Mouse (Mus musculus): ENCODE measurements around the gene Rnf217. TPM values are rescaled to one million over a fixed set of nuclear protein-coding genes. Genes with fewer than 3 reads are reported as not detected.
A peak's percentile ranks its signal among the peaks of the same experiment; 100 is the strongest.

Gene Rnf217
- total RNA-seq, 2 experiments from 2014 or later = 4.5 to 4.8 TPM

DNA sequence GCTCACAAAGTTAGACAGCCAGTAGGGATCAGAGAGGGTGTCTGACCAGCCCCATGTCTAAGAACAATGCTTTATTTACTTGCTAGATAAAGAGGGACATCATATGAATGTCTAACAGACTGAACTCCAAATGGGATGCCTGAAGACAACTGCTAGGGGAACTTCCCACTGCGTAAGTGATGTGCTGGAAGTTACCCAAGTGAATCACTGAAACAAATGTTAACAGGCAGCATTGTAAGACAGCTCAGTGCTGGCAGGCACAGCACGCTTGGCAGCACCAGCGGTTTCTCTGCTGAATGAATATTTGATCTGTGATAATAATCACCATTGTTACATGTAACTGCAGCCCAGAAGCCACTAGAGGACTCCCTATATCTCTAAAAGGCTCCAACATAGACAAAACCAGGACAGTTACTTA, 104.8 kb downstream of the Rnf217 start:
- intact Hi-C loops (cut with DNase I) = no loop called here
- DNase-seq = peak; percentile 14 to 29

DNA sequence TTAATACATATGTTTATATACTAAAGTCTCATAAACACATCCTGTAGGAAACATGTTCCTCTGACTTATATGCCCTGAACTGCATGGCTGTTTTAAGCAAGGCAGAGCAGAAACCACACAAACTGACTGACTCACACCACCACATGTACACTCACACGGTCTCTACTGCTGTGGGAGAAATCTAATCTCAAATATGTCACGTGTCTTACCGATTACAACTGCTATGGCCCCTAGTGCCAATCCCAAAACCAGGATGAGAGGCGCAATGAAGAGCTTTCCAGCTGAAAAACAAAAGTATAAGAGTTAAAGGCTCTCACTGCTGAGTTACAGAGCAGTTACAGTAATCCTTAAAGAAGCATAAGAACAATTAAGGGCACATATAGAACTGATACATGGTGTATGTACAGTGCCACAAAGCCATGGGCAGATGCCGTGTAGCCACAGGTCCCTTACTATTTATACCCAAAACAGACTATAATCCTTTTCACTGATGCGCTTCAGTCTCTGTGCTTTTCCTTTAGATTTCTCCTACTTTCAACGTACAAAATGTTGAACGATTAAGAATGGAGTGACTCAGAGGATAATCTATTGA, 105.3 kb downstream of the Rnf217 start:
- intact Hi-C loops (cut with DNase I) = no loop called here

DNA sequence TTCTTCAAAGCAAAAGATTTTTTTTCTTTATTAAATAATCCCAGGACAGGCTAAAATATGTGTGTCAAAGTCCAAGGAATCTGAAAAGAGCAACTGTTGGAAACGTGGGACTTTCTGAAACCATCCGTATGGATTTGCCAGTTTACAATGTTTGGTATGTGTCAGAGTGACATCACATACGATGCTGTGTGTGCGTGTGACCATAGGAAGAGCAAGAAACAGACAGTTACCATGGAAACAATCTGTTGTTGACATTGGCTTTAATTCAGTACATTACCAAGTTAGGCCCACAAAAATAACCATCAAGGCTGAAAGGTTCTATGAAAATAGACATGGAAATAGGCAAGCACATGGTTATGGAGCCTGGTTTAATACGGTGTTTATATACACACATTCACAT, 107.3 kb downstream of the Rnf217 start:
- intact Hi-C loops (cut with DNase I) = no loop called here
- no peak for DNase-seq

More for the DNA sequence above, 105.3 kb downstream of the Rnf217 start:
- DNase-seq = no peak

DNA sequence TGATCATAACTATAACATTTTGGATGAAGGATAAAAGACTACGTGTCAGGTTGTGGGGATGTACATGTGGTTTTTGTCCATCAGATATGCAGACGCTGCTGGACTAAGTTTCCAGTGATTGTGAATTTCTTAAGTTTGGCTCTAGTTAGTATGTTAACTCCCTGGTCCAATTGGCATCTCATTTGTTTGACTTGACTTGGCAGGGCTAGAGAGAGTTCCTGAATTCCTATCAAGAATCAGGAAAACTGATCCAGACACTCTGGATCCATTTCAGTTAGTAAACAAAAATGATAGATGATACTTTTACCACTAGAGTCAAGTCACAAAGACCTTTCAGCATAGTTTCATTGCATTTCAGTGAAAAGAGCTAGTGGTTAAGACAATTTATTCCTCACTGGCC, 112.1 kb downstream of the Rnf217 start:
- no peak for DNase-seq
- intact Hi-C loops (cut with DNase I) = no loop called here

DNA sequence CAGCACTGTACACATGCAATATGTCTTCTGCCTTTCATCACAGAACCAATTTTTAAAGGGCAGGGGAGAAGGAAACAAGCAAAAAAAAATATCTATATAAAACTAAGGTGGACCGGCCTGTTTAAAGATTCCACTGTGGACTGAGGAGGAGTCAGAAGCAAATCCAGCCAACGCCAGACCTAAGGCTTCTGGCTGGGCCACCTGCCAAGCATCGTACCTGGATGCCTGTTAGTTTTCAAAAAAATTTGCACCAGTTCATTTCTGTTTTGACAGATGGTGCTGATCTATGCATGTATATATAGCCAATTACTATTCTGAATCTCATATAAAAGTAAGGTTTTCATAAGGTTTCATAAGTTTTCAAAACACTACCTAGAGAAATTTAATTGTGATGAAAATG, 113.2 kb downstream of the Rnf217 start:
- intact Hi-C loops (cut with DNase I) = no loop called here
- no peak for DNase-seq

DNA sequence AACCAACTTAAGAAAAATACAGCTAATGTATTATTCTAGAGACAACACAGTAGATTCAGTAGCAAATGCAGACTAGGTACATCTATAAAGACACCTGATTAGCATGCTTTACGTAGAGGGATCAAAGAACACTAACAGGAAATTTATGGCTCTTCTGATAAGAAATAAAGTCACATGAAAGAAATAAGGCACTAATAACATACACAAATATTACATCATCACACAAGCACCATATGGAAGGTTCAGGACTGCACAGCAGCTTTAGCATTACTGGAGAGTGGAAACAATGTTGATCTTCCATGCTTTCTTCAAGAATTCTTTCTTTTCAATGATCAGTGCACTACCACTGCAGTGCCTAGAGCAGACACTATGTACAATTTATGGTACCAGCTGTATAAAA, 114.7 kb downstream of the Rnf217 start:
- no peak for DNase-seq
- intact Hi-C loops (cut with DNase I) = no loop called here

DNA sequence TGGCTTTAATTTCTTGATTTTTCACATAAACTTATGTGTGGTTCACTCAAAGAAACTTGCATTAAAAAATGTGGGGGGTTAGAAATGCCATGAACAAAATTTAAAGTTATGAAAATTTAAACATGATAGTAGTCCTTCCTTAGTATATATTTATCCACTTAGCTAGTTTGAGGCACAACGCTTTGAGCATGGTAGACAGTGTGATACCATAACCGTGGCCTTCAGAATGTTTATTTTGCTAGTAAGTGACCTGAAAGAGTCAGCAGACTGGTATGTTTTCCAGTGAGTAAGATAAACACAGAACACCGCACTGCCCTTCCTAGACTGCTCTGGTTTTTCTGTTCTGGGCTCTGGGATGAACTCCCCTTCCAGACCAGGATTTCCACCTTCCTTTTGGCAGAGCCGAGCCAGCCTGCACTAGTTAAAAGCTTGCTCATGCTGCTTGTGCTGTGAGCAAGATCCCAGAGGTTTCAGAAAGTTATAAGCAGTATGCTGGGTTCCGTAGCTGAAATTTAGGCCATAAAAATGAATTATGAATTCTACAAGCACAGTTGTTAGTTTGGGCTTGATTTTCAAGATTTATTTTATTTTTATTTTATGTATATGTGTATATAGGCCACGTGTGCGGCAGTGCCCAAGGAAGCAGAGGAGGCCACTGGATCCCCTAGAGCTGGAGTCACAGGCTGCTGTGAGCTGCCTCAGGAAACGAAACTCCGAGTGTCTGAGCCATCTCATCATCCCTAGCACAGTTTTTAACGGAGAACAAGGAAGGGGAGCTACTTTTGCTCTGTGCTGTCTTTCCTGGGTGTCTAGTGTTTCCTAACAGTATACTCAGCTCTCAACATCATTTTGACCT, 141.7 kb downstream of the Rnf217 start:
- DNase-seq = no peak
- intact Hi-C loops (cut with DNase I) = loop anchor here (2.0 to 10.0 kb wide), 3 partner anchors 142 to 1428 kb away; partner anchors contain the start of genes Nkain2 and Rnf217

DNA sequence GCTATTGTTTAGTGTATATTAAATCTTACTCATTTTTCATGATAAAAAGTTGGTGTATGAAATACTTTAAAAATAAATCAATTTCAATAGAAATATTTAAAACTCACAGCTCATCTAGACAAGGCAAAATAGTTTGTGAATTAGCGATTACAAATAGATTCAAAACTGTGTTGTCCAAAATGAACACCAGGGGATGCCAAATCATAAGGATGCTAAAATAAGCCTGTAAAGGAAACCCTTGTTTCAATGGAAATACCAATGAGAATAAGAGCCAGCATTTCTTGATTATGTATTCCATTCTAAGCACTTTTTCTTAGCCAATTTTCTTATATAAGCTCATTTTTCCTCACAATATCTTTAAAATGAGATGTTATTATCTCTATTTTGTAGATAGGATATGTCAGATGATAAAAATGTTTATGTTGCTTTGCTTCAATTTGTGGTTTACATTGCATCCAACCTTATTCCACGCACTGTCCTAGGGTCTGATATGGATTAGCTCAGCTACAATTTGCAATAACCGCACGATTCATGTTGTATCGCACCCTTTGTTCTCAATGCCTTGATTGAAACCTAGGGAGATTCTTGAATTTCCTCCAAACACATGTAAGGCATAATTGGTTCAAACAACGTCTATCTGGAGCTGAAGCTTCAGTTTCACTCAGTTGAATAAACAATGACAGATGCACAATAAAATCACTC, 143.0 kb downstream of the Rnf217 start:
- peak; percentile 14 to 49 for DNase-seq
- intact Hi-C loops (cut with DNase I) = loop anchor here (2.0 to 10.0 kb wide), 3 partner anchors 143 to 1429 kb away; partner anchors contain the start of genes Nkain2 and Rnf217

DNA sequence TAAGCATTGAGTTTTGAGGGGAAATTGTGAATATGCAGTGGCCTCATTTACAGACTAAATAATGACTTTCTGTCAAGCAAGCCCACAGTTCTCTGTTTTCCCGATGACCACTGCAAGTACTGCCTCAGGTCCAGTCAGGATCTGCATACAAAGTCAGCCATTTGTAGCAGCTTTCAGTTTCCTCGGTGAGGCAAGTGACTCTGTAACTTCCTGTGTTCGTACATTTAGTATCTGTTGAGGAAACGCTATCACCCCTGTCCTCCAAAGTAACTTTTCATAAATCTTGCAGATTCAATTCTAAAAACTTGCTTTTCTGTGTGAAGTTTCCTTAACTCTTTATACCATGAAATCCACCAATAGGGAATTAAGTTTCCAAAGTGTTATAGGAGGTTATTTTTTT, 143.6 kb downstream of the Rnf217 start:
- intact Hi-C loops (cut with DNase I) = loop anchor here (10.0 kb wide), 2 partner anchors 279 to 1429 kb away; partner anchors contain the start of gene Nkain2
- DNase-seq = no peak

DNA sequence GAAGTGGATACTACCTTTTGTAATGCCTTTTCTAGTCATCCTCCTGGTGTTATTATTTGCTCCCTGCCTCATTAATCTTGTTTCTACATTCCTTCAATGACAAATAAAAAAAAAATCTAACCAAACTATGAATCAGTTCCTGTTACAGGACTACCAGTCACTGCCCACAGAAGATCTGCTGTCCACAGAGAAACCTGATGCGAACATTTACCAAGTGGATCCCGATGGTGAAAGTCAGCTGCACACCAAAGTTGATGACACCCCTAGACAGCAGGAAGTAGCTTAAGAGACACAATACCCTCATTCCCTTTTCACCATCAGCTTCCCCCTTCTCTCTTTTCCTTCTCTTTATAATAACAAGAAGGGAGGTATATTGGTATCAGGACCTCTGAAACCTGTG, 145.9 kb downstream of the Rnf217 start:
- DNase-seq = no peak
- intact Hi-C loops (cut with DNase I) = loop anchor here (10.0 kb wide), 2 partner anchors 282 to 1432 kb away; partner anchors contain the start of gene Nkain2

DNA sequence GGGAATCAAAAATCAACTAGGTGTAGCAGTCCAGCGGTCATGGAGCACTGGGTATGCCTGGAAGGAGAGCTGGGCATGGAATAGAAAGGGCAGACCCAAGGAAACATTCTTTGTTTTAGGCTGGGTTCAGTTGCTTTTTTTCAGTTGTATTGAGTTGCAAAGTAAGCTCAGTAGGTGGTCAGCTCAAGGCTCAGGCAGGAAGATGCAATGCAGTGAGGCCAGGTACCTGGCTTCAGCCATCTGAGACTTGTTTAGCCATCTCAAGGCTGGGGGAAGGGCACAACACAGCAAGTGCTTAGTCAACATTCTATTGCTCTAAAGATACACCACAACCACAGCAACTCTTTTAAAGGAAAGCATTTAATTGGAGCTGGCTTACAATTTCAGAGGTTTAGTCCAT, 152.2 kb downstream of the Rnf217 start:
- intact Hi-C loops (cut with DNase I) = no loop called here
- no peak for DNase-seq

DNA sequence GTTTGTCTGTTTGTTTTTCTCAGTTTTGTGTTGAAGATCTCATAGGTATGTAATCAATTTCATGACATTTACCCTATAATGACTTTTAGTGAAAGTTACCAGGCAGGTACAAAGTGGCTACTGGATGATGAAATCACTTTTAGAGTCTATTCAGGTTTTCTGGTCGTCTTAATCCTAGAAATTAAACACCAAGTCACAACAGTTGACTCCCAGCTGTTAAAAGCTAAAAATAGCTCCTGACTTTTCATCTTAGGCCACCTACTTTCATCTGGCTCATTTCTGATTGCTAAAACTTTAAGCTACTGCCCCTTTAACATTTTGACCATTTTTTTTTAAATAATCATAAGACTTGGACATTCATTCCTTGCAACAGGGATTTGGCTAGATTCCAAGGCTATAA, 161.9 kb downstream of the Rnf217 start:
- DNase-seq = no peak
- intact Hi-C loops (cut with DNase I) = loop anchor here (5.0 kb wide), 2 partner anchors 135 to 620 kb away; partner anchors contain the start of gene Hddc2

DNA sequence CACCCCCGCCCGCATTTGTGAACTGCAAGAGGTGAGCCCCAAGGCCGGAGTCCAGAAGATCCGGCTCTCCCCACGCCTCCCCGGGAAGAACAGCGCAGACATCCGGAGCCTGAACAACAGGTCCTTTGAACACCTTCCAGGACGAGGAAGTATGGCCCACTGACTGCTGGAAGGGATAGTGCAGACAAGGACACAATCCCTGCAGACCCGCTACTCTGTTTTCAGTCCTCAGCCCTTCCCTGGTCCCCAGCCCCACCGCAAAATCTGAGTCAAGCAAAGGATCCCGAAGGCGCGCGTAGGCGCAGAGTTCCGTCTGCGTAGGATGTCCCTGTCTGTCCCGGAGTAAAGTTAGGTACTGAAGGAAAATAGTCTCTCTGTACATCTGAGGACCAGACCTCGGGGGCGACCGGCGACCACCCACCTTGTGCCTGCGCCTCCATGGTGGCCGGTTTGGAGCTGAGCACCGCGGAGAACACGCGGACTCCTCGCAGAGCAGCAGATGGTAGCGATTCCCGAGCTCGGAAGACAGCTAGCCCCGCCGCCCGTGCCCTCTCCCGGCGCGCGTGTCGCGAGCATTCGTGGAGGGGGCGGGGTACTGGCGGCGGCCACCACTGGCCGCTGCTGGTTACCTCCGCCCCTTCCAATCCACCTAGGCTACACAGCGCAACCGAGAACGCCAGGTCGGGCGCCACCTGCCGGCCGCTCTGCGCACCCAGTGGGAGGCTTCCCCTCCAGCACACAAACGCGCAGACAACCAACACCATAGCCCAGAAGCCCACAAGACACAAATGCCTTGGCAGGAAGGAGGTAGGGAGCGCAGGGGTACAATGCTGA, 163.5 kb downstream of the Rnf217 start, which contains the start of gene Tpd52l1:
TSS of gene Tpd52l1 (minus strand) at position 668 of the 834 bp plus-strand sequence.
- intact Hi-C loops (cut with DNase I) = loop anchor here (5.0 kb wide), 2 partner anchors 133 to 618 kb away; partner anchors contain the start of gene Hddc2
- peak; percentile 87 to 89 for DNase-seq

DNA sequence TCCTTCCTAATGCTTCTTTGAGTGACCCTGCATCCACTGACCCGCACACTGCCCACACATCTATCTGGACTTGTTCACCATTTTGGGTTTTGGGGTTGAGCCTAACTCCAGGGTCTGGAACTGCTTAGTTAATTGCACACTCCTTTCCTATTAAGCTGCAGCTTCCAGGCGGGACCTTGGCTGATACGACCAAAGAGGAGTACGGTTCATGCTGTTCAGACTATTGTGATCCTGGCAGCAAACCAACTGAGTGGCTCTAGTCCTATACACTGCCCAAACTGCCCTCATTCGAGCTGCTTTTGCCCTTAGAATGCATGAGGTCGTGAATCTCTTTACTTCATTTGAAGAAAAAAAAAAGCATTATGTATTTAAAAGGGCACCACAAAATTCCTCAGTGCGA, 164.8 kb downstream of the Rnf217 start:
- intact Hi-C loops (cut with DNase I) = no loop called here
- no peak for DNase-seq

Other genes starting within 250 kb of the Rnf217 start
- 1 to 10 TPM; 3.2 to 4.5 TPM for gene Tpd52l1, start 163.2 kb downstream of the Rnf217 start, total RNA-seq (2021)